Mouse (Mus musculus) stomach, postnatal 0 days (tissue): Measurements from ENCODE around the gene 1810049J17Rik. TPM values are rescaled to one million over a fixed set of nuclear protein-coding genes. Genes with fewer than 3 reads are reported as not detected.
"Not testable (repeated sequence)": the region's sequence is repeated elsewhere in the genome, so short reads cannot be mapped to it uniquely, and the experiment has no call there.

Experiments
- ATAC-seq: fragments of 200-750 bp; cut with Nextera tagmentation; 2 replicates; pipeline ENCODE4 v1.8.0; 2017; ENCODE audit not compliant: low FRiP score, low TSS enrichment
- DNase-seq: peaks from one replicate; pipeline ENCODE4 v3.0.0-alpha.2; 2016; ENCODE audit warnings: low spot score
- H3K27ac ChIP-seq: fragments of 300-500 bp; sonication (generic); replicated peaks from 2 replicates; pipeline ENCODE4 v1.5.1; 2014; ENCODE audit warnings: mild to moderate bottlenecking, control low read depth
- H3K27me3 ChIP-seq: fragments of 300-500 bp; sonication (generic); 2 replicates; pipeline ENCODE4 v1.6.1; 2014; ENCODE audit warnings: low read length; ENCODE audit not compliant: control insufficient read depth, insufficient read depth
- H3K36me3 ChIP-seq: fragments of 300-500 bp; sonication (generic); 2 replicates; pipeline ENCODE4 v1.6.1; 2014; ENCODE audit warnings: low read length, mixed read lengths; ENCODE audit not compliant: control insufficient read depth, insufficient read depth
- H3K4me1 ChIP-seq: fragments of 300-500 bp; sonication (generic); replicated peaks from 2 replicates; pipeline ENCODE4 v1.6.1; 2014; ENCODE audit warnings: antibody characterized with exemption; ENCODE audit not compliant: control insufficient read depth, insufficient read depth
- H3K4me2 ChIP-seq: fragments of 300-500 bp; sonication (generic); replicated peaks from 2 replicates; pipeline ENCODE4 v1.6.1; 2014; ENCODE audit warnings: low read depth, mild to moderate bottlenecking, control low read depth, moderate library complexity
- H3K4me3 ChIP-seq: fragments of 300-500 bp; sonication (generic); 2 replicates; pipeline ENCODE4 v1.5.1; 2014; ENCODE audit warnings: low read depth, low read length, control low read depth
- H3K9ac ChIP-seq: fragments of 300-500 bp; sonication (generic); 2 replicates; pipeline ENCODE4 v1.6.1; 2014; ENCODE audit warnings: mild to moderate bottlenecking, low read length, control low read depth, mixed read lengths
- H3K9me3 ChIP-seq: fragments of 300-500 bp; sonication (generic); 2 replicates; pipeline ENCODE4 v1.6.1; 2016; ENCODE audit warnings: low read length; ENCODE audit not compliant: control insufficient read depth
- CTCF ChIP-seq: IDR thresholded peaks from 2 replicates; pipeline ENCODE4 v1.5.1; 2016; ENCODE audit warnings: antibody characterized with exemption, low read depth, mild to moderate bottlenecking, moderate library complexity
- EP300 ChIP-seq: optimal IDR thresholded peaks from 2 replicates; pipeline ENCODE3; 2016; ENCODE audit warnings: antibody characterized with exemption
- WGBS: fragments of 180-500 bp; shearing (Covaris S2); extraction: QIAGEN DNeasy Blood & Tissue Kit; methylation state at CpG from one replicate; pipeline ENCODE4 v1.1.7; 2014; 5-methylcytosine and 5-hydroxymethylcytosine counted together
- polyA plus RNA-seq: library from polyadenylated mRNA; unstranded; fragments of >200 nt; fragmentation: Nextera tagmentation; extraction: Ambion mirVana; gene quantifications from 2 replicates; pipeline ENCODE4 v1.2.1, GENCODE M21; 2015

Gene 1810049J17Rik
- polyA plus RNA-seq, 1 experiment from 2014 or later, result 3.9 TPM

GRCm38 (mm10) chr15:12367306-12368080 is 45.8 kb upstream of the 1810049J17Rik start:
- DNase-seq (peak; percentile 88), ATAC-seq (peak; percentile 94)
- H3K27ac ChIP-seq, result peak overlapping the region; percentile 63
- H3K9me3 ChIP-seq, result no peaks in the 10 kb centered on the region
- no peak overlapping the region for H3K4me3 ChIP-seq
- no peaks in the 10 kb centered on the region for H3K4me1 ChIP-seq
- H3K36me3 ChIP-seq, result no peaks in the 10 kb centered on the region; the same call in 1 of the 2 replicates
- no peak overlapping the region for H3K4me2 ChIP-seq
- no peak for TF ChIP-seq CTCF
- TF ChIP-seq EP300, result no peak
- no peaks in the 10 kb centered on the region for H3K27me3 ChIP-seq
- H3K9ac ChIP-seq, result no peak overlapping the region
- 43% methylated on average over 13 of the region's 13 CpGs for WGBS

- not testable (repeated sequence) for DNase-seq, H3K4me1 ChIP-seq, H3K36me3 ChIP-seq, H3K4me3 ChIP-seq, H3K27me3 ChIP-seq, H3K4me2 ChIP-seq, H3K9me3 ChIP-seq, H3K9ac ChIP-seq, ATAC-seq
- WGBS, result 88% methylated on average over 11 of the region's 11 CpGs
- H3K27ac ChIP-seq, result peak overlapping the region; percentile 63
Observed at GRCm38 (mm10) chr15:12366580-12367305, 45.0 kb upstream of the 1810049J17Rik start.

GRCm38 (mm10) chr15:12366072-12366469 is 44.4 kb upstream of the 1810049J17Rik start:
- Histone ChIP-seq H3K4me3 (no peak overlapping the region), H3K27ac (no peak overlapping the region), H3K9ac (no peak overlapping the region), H3K36me3 (no peaks in the 10 kb centered on the region; the same call in 1 of the 2 replicates), H3K27me3 (no peaks in the 10 kb centered on the region), H3K4me1 (no peaks in the 10 kb centered on the region), H3K4me2 (no peak overlapping the region), H3K9me3 (no peaks in the 10 kb centered on the region)
- DNase-seq, result no peak
- 58% methylated on average over 3 of the region's 3 CpGs for WGBS
- TF ChIP-seq CTCF (no peak), EP300 (no peak)
- ATAC-seq, result no peak

- 81% methylated on average over 15 of the region's 15 CpGs for WGBS
- H3K27me3 ChIP-seq, result no peaks in the 10 kb centered on the region
- H3K9me3 ChIP-seq, result no peaks in the 10 kb centered on the region
- DNase-seq, result no peak
- ATAC-seq, result no peak
- no peaks in the 10 kb centered on the region; the same call in 1 of the 2 replicates for H3K36me3 ChIP-seq
- no peaks in the 10 kb centered on the region for H3K4me1 ChIP-seq
- no peak overlapping the region for H3K27ac ChIP-seq
- H3K4me3 ChIP-seq, result no peak overlapping the region
- H3K9ac ChIP-seq, result no peak overlapping the region
- TF ChIP-seq CTCF, result no peak
- no peak for TF ChIP-seq EP300
- no peak overlapping the region for H3K4me2 ChIP-seq
Observed at GRCm38 (mm10) chr15:12365416-12366071, 43.8 kb upstream of the 1810049J17Rik start.

- 80% methylated on average over 4 of the region's 4 CpGs for WGBS
- no peak for TF ChIP-seq CTCF
- TF ChIP-seq EP300, result no peak
Observed at GRCm38 (mm10) chr15:12364096-12364495, 42.4 kb upstream of the 1810049J17Rik start.

GRCm38 (mm10) chr15:12362701-12363040 is 41.0 kb upstream of the 1810049J17Rik start:
- no peaks in the 10 kb centered on the region for H3K27me3 ChIP-seq
- H3K9ac ChIP-seq, result no peak overlapping the region
- H3K27ac ChIP-seq, result no peak overlapping the region
- ATAC-seq, result no peak
- TF ChIP-seq CTCF, result no peak
- 90% methylated on average over 6 of the region's 6 CpGs for WGBS
- no peaks in the 10 kb centered on the region for H3K4me1 ChIP-seq
- H3K9me3 ChIP-seq, result no peaks in the 10 kb centered on the region
- no peak overlapping the region for H3K4me3 ChIP-seq
- no peak overlapping the region for H3K4me2 ChIP-seq
- DNase-seq, result no peak
- H3K36me3 ChIP-seq, result no peaks in the 10 kb centered on the region; the same call in 1 of the 2 replicates

More at GRCm38 (mm10) chr15:12364096-12364495, 42.4 kb upstream of the 1810049J17Rik start:
- Histone ChIP-seq H3K36me3 (no peaks in the 10 kb centered on the region; the same call in 1 of the 2 replicates), H3K4me2 (no peak overlapping the region), H3K4me1 (no peaks in the 10 kb centered on the region), H3K4me3 (no peak overlapping the region), H3K27me3 (no peaks in the 10 kb centered on the region), H3K9me3 (no peaks in the 10 kb centered on the region), H3K27ac (no peak overlapping the region), H3K9ac (no peak overlapping the region)
- DNase-seq (no peak), ATAC-seq (no peak)
